ENCODE assay signal across 8 mouse cellular contexts in genomic region chr10:59957171-59958149, GRCm38 (mm10). TPM values are rescaled to one million over a fixed set of nuclear protein-coding genes. Genes with fewer than 3 reads are reported as not detected.
DNase-seq lines count a peak whose midpoint lies in the region; ATAC-seq and TF ChIP-seq lines count a peak whose summit lies in the region.

No protein-coding gene starts in this region.

- no peaks in the 10 kb centered on the region for H3K27me3 ChIP-seq in forebrain, embryonic 13.5 days
- H3K27me3 ChIP-seq in hindbrain, embryonic 11.5 days (ENCODE audit: control insufficient read depth, insufficient read depth, low read length) = no peaks in the 10 kb centered on the region
- H3K27me3 ChIP-seq in limb, embryonic 14.5 days (ENCODE audit: control insufficient read depth, insufficient read depth, low read length) = no peaks in the 10 kb centered on the region
- H3K27me3 ChIP-seq in liver, postnatal 0 days (ENCODE audit: insufficient read depth, low read length) = no peaks in the 10 kb centered on the region

- TF ChIP-seq CTCF in liver, postnatal 0 days (IDR thresholded peaks at IDR 0.05; ENCODE audit: low read depth) = no peak

- H3K4me2 ChIP-seq in forebrain, embryonic 13.5 days = peak overlapping the region; percentile 52
- peak overlapping the region; percentile 20 for H3K4me2 ChIP-seq in hindbrain, embryonic 11.5 days (replicated peaks; ENCODE audit: low read depth, low read length)
- H3K4me2 ChIP-seq in limb, embryonic 14.5 days (replicated peaks; ENCODE audit: low read depth, low read length, severe bottlenecking) = peak overlapping the region; percentile 33
- no peak overlapping the region for H3K4me2 ChIP-seq in liver, postnatal 0 days (ENCODE audit: low read depth, low read length)

- TF ChIP-seq EP300 in liver, postnatal 0 days (IDR thresholded peaks at IDR 0.05; ENCODE audit: low read depth) = no peak

- H3K9ac ChIP-seq in forebrain, embryonic 13.5 days = peak overlapping the region; percentile 56
- peak overlapping the region; percentile 15; the same call in 1 of the 2 replicates for H3K9ac ChIP-seq in hindbrain, embryonic 11.5 days (ENCODE audit: low read depth, low read length)
- H3K9ac ChIP-seq in limb, embryonic 14.5 days (ENCODE audit: low read depth, low read length, severe bottlenecking) = peak overlapping the region; percentile 8; the same call in 1 of the 2 replicates
- no peak overlapping the region for H3K9ac ChIP-seq in liver, postnatal 0 days (replicated peaks)

- peak overlapping the region; percentile 17; the same call in 1 of the 2 replicates for H3K4me3 ChIP-seq in forebrain, embryonic 13.5 days
- H3K4me3 ChIP-seq in hindbrain, embryonic 11.5 days (ENCODE audit: low read depth, low read length) = no peak overlapping the region
- no peak overlapping the region for H3K4me3 ChIP-seq in limb, embryonic 14.5 days (replicated peaks; ENCODE audit: low read length)
- H3K4me3 ChIP-seq in liver, postnatal 0 days (ENCODE audit: low read depth, low read length) = no peak overlapping the region

- no peaks in the 10 kb centered on the region for H3K36me3 ChIP-seq in forebrain, embryonic 13.5 days (ENCODE audit: poor library complexity, severe bottlenecking)
- H3K36me3 ChIP-seq in hindbrain, embryonic 11.5 days (ENCODE audit: control insufficient read depth, insufficient read depth, low read length) = no peaks in the 10 kb centered on the region
- no peaks in the 10 kb centered on the region for H3K36me3 ChIP-seq in limb, embryonic 14.5 days (ENCODE audit: control insufficient read depth, insufficient read depth, low read length)
- H3K36me3 ChIP-seq in liver, postnatal 0 days (replicated peaks; ENCODE audit: insufficient read depth, low read length) = no peaks in the 10 kb centered on the region

- peak; percentile 32 for DNase-seq in retina, postnatal 1 day
- no peak for DNase-seq in retina, embryonic 14.5 days (ENCODE audit: low spot score)
- no peak for DNase-seq in hindbrain, embryonic 11.5 days (ENCODE audit: low spot score)
- DNase-seq in limb, embryonic 14.5 days (ENCODE audit: low spot score) = no peak
- peak; percentile 59 for DNase-seq in thymus, postnatal 0 days (ENCODE audit: low spot score)
- no peak for DNase-seq in urinary bladder, adult 2 months (ENCODE audit: low spot score)
- DNase-seq in liver, postnatal 0 days = no peak

- peaks cover 41% of the 10 kb centered on the region for H3K4me1 ChIP-seq in forebrain, embryonic 13.5 days
- H3K4me1 ChIP-seq in hindbrain, embryonic 11.5 days (replicated peaks; ENCODE audit: control insufficient read depth, insufficient read depth, low read length) = peaks cover 16% of the 10 kb centered on the region
- peaks cover 28% of the 10 kb centered on the region for H3K4me1 ChIP-seq in limb, embryonic 14.5 days (ENCODE audit: control insufficient read depth, insufficient read depth, low read length)
- peaks cover 6% of the 10 kb centered on the region for H3K4me1 ChIP-seq in liver, postnatal 0 days (ENCODE audit: insufficient read depth)

- H3K9me3 ChIP-seq in forebrain, embryonic 13.5 days (replicated peaks) = no peaks in the 10 kb centered on the region
- no peaks in the 10 kb centered on the region for H3K9me3 ChIP-seq in hindbrain, embryonic 11.5 days (ENCODE audit: control insufficient read depth, low read length)
- H3K9me3 ChIP-seq in limb, embryonic 14.5 days (ENCODE audit: control insufficient read depth, low read length) = no peaks in the 10 kb centered on the region
- H3K9me3 ChIP-seq in liver, postnatal 0 days (ENCODE audit: low read length) = no peaks in the 10 kb centered on the region

- WGBS in forebrain, embryonic 13.5 days = 10% methylated on average over 25 of the region's 25 CpGs
- WGBS in hindbrain, embryonic 11.5 days = 11% methylated on average over 25 of the region's 25 CpGs
- WGBS in limb, embryonic 14.5 days = 17% methylated on average over 24 of the region's 25 CpGs
- WGBS in liver, postnatal 0 days (ENCODE audit: insufficient replicate concordance) = 47% methylated on average over 25 of the region's 25 CpGs

- no peak for TF ChIP-seq POLR2A in limb, embryonic 14.5 days (IDR thresholded peaks at IDR 0.05; ENCODE audit: borderline replicate concordance, extremely low read depth, insufficient read depth, insufficient read length)

- H3K27ac ChIP-seq in forebrain, embryonic 13.5 days = peak overlapping the region; percentile 96
- H3K27ac ChIP-seq in hindbrain, embryonic 11.5 days (ENCODE audit: low read depth, low read length) = peak overlapping the region; percentile 58; the same call in 1 of the 2 replicates
- no peak overlapping the region for H3K27ac ChIP-seq in limb, embryonic 14.5 days (replicated peaks; ENCODE audit: low read depth, low read length)
- no peak overlapping the region for H3K27ac ChIP-seq in liver, postnatal 0 days (ENCODE audit: low read depth)

- ATAC-seq in forebrain, embryonic 13.5 days = peak; percentile 66
- 0 out of 2 replicates have a peak, but pooled peaks have one; percentile 6 for ATAC-seq in hindbrain, embryonic 11.5 days (ENCODE audit: low FRiP score)
- ATAC-seq in limb, embryonic 14.5 days (ENCODE audit: low FRiP score, low read depth) = no peak
- no peak for ATAC-seq in liver, postnatal 0 days

RNA-seq across cellular contexts. Expression of gene Ddit4, which starts 5.8 kb away (rescaled TPM):
- polyA plus RNA-seq in forebrain, embryonic 13.5 days (2015; fragmentation: Nextera tagmentation; extraction: Ambion mirVana) = 69.3 and 71.3 TPM in 2 replicates
- polyA plus RNA-seq in hindbrain, embryonic 11.5 days (2014; fragmentation: Nextera tagmentation; extraction: Ambion mirVana) = 4.6 and 5.5 TPM in 2 replicates
- polyA plus RNA-seq in limb, embryonic 14.5 days (2012; rRNA removed) = 117 and 138 TPM in 2 replicates
- polyA plus RNA-seq in limb, embryonic 14.5 days (2014; fragmentation: Nextera tagmentation; extraction: Ambion mirVana) = 8.5 and 8.6 TPM in 2 replicates
- polyA plus RNA-seq in thymus, postnatal 0 days (2015; fragmentation: Nextera tagmentation; extraction: Ambion mirVana) = 50.6 and 54.7 TPM in 2 replicates
- polyA plus RNA-seq in urinary bladder, adult 2 months (2012; rRNA removed) = 20.6 and 30.7 TPM in 2 replicates
- 3.6 and 5.2 TPM in 2 replicates for polyA plus RNA-seq in liver, postnatal 0 days (2015; fragmentation: Nextera tagmentation; extraction: Ambion mirVana)

RNA-seq across cellular contexts. Expression of gene Ascc1, which starts 45.1 kb away (rescaled TPM):
- 42.1 and 43.1 TPM in 2 replicates for polyA plus RNA-seq in forebrain, embryonic 13.5 days (2015; fragmentation: Nextera tagmentation; extraction: Ambion mirVana)
- polyA plus RNA-seq in hindbrain, embryonic 11.5 days (2014; fragmentation: Nextera tagmentation; extraction: Ambion mirVana) = 41.1 and 42.9 TPM in 2 replicates
- polyA plus RNA-seq in limb, embryonic 14.5 days (2012; rRNA removed) = 29.4 and 32.9 TPM in 2 replicates
- 41.2 and 45.4 TPM in 2 replicates for polyA plus RNA-seq in limb, embryonic 14.5 days (2014; fragmentation: Nextera tagmentation; extraction: Ambion mirVana)
- polyA plus RNA-seq in thymus, postnatal 0 days (2015; fragmentation: Nextera tagmentation; extraction: Ambion mirVana) = 38.5 and 43.2 TPM in 2 replicates
- polyA plus RNA-seq in urinary bladder, adult 2 months (2012; rRNA removed) = 36.2 and 39.2 TPM in 2 replicates
- polyA plus RNA-seq in liver, postnatal 0 days (2015; fragmentation: Nextera tagmentation; extraction: Ambion mirVana) = 14.1 and 14.7 TPM in 2 replicates

RNA-seq across cellular contexts. Expression of gene Anapc16, which starts 45.5 kb away (rescaled TPM):
- 122 TPM in 2 replicates for polyA plus RNA-seq in forebrain, embryonic 13.5 days (2015; fragmentation: Nextera tagmentation; extraction: Ambion mirVana)
- polyA plus RNA-seq in hindbrain, embryonic 11.5 days (2014; fragmentation: Nextera tagmentation; extraction: Ambion mirVana) = 97.1 and 115 TPM in 2 replicates
- 105 and 109 TPM in 2 replicates for polyA plus RNA-seq in limb, embryonic 14.5 days (2012; rRNA removed)
- polyA plus RNA-seq in limb, embryonic 14.5 days (2014; fragmentation: Nextera tagmentation; extraction: Ambion mirVana) = 110 and 114 TPM in 2 replicates
- polyA plus RNA-seq in thymus, postnatal 0 days (2015; fragmentation: Nextera tagmentation; extraction: Ambion mirVana) = 139 and 168 TPM in 2 replicates
- polyA plus RNA-seq in urinary bladder, adult 2 months (2012; rRNA removed) = 91.8 and 93.0 TPM in 2 replicates
- 37.3 and 37.7 TPM in 2 replicates for polyA plus RNA-seq in liver, postnatal 0 days (2015; fragmentation: Nextera tagmentation; extraction: Ambion mirVana)

Comparison
In these comparisons a context has a peak if more than half of its experiments do, and no peak if none do; other contexts are left out.
1. DNase-seq: peak in retina, postnatal 1 day (single experiment) and thymus, postnatal 0 days (single experiment); none in retina, embryonic 14.5 days (single experiment), hindbrain, embryonic 11.5 days (single experiment), limb, embryonic 14.5 days (single experiment), urinary bladder, adult 2 months (single experiment) and liver, postnatal 0 days (single experiment).
2. ATAC-seq: peak in forebrain, embryonic 13.5 days (single experiment) and hindbrain, embryonic 11.5 days (single experiment); none in limb, embryonic 14.5 days (single experiment) and liver, postnatal 0 days (single experiment).
3. H3K27ac ChIP-seq: peak in forebrain, embryonic 13.5 days (single experiment) and hindbrain, embryonic 11.5 days (single experiment); none in limb, embryonic 14.5 days (single experiment) and liver, postnatal 0 days (single experiment).